Mouse (Mus musculus) retina, embryonic 14.5 days (tissue): Measurements from ENCODE around the gene F5.
A peak's percentile ranks its signal among the peaks of the same experiment; 100 is the strongest.
"Not testable (repeated sequence)": the region's sequence is repeated elsewhere in the genome, so short reads cannot be mapped to it uniquely, and the experiment has no call there.

ENCODE experiments used
- DNase-seq: peaks from one replicate; pipeline ENCODE4 v3.0.0-alpha.2; 2015; ENCODE audit warnings: low spot score

F5 gene

GRCm38 (mm10) chr1:164158571-164158970 is 6.9 kb downstream of the F5 start:
- DNase-seq: no peak

- DNase-seq: no peak
Measured at GRCm38 (mm10) chr1:164159781-164160180, 8.1 kb downstream of the F5 start.

GRCm38 (mm10) chr1:164162745-164163144 is 11.1 kb downstream of the F5 start:
- DNase-seq: no peak

GRCm38 (mm10) chr1:164168818-164169217 is 17.2 kb downstream of the F5 start:
- DNase-seq: no peak

DNA sequence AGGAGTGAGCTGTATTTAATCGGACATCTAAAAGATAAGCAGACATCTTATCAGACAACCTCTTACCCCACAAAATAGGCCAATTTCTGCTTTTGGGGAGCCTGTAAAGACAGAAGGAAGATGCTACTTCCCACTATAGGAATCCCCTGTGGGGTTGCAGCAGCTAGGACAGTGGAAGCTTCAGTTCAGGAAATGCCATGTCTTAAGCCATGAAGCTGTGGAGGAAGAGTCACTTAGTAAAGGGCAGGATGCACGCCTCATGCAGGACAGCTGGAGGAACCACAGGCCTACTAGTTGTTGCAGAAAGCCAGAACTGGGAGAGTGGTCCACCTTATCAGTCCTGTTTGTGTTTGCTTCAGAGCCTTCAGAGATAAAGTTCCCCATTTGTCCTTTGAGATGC is 18.8 kb downstream of the F5 start:
- DNase-seq: no peak

GRCm38 (mm10) chr1:164173145-164173544 is 21.5 kb downstream of the F5 start:
- DNase-seq: no peak

- no peak for DNase-seq
Measured at GRCm38 (mm10) chr1:164176856-164177255, 25.2 kb downstream of the F5 start.

GRCm38 (mm10) chr1:164178429-164178828 is 26.8 kb downstream of the F5 start:
- no peak for DNase-seq

GRCm38 (mm10) chr1:164184142-164184870 is 32.7 kb downstream of the F5 start:
- DNase-seq: peak; percentile 92

DNA sequence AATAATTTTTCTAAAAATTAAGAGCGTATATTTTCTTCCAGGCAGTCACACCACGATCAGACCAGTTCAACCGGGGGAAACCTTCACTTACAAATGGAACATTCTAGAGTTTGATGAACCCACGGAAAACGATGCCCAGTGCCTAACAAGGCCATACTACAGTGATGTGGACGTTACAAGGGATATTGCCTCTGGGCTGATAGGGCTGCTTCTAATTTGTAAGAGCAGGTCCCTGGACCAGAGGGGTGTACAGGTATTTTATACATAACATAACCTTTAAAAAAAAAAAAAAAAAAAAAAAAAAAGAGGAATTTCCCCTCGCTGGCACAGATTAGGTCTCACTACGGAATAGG is 33.2 kb downstream of the F5 start:
- DNase-seq: no peak

GRCm38 (mm10) chr1:164185316-164185715 is 33.7 kb downstream of the F5 start:
- DNase-seq: no peak

DNA sequence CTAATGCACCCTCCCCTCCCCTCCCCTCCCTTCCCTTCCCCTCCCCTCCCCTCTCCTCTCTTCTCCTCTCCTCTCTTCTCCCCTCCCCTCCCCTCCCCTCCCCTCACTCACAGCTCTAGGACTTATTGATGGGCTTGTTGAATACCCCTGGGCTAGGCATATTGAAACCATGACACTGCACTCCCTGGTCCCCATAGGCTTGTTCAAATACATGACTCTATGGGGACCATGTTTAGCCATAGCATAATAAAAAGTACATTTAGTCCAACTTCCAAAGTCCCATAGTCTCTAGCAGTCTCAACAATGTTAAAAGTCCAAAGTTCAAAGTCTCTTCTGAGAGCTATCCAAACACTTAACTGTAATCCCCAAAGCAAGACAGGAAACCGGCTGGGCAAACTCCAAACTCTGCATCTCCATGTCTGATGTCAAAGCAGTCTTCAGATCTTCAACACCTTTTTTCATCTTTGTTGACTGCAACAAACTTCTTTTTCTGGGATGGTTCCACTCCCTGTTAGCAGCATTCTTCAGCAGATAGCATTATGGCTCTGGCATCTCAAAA is 35.4 kb downstream of the F5 start:
- DNase-seq: no peak

- no peak for DNase-seq
Measured at GRCm38 (mm10) chr1:164199551-164199950, 47.9 kb downstream of the F5 start.

DNA sequence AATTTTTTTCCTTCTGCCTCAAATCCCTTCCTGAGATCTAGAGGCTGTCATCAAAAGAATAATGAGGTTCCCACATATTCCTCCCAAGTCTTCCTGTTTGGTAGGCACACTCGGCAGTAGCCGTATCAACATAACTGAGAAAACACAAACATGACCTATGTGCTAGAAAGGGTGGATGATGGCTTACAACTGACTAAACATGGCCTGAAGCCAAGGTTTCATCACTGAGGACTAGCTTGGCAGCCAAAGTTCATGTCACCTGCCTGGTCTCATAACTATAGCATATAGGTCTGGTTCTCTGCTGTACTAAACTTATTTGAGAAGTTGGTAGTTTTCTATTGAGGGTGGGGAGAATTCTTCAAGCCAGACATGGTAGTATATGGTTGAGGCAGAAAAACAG is 56.8 kb downstream of the F5 start:
- no peak for DNase-seq

GRCm38 (mm10) chr1:164210899-164211298 is 59.3 kb downstream of the F5 start:
- DNase-seq: no peak

GRCm38 (mm10) chr1:164212686-164213085 is 61.0 kb downstream of the F5 start:
- DNase-seq: no peak

DNA sequence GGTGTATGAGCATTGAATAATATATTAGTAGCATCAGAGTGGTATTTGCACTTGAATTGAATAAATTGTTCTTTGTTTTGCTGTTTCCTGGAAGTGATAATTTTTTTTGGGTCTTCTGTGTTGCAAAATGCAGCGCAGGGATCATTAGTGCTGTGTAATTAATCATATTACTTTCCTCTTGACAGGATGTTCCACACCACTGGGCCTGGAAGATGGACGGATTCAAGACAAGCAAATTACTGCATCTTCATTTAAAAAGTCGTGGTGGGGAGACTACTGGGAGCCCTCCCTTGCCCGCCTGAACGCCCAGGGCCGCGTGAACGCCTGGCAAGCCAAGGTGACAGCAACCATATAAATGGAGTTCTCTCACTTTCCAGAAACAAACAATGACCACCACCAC is 62.6 kb downstream of the F5 start:
- DNase-seq: peak; percentile 35

DNA sequence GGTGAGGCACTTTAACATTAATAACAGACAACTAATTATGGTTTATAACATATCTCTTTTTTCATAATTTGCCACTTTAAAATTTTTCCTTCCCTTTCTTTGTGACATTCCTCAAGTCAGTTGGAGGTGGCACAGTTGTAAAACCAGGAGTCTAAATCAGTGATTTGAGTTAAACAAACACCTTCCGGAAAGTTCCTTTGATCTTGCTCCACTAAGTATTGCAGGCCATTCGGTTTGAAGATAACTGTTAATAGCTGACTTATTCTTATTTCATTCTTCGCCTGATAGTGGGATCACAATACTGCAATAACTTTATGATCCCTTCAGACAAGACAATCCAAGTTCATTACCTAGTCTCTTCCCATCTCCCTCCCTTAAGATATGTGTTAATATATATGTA is 63.5 kb downstream of the F5 start:
- no peak for DNase-seq

DNA sequence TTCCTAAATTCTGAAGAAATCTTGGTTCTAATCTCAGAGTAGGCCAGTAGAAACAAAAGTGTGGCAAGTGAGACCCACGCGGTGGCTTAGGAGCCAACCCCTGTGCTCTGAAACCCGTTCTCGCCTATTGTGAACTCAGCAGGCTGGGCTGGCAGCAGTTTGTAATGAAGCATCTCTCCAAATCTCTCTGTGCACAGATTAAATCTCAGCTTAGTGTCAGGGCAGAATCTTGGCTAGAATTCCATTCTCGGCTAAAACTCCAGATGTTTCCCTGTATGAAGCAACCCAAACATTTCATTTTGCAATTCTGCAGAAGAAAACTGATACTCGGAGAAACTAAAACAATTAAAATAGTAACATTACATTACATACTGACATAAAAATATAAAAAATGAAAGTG is 63.9 kb downstream of the F5 start:
- DNase-seq: no peak

- DNase-seq: no peak
Measured at GRCm38 (mm10) chr1:164217791-164218685, 66.4 kb downstream of the F5 start.

GRCm38 (mm10) chr1:164220261-164220660 is 68.6 kb downstream of the F5 start:
- no peak for DNase-seq

GRCm38 (mm10) chr1:164223089-164223488 is 71.5 kb downstream of the F5 start:
- no peak for DNase-seq

DNA sequence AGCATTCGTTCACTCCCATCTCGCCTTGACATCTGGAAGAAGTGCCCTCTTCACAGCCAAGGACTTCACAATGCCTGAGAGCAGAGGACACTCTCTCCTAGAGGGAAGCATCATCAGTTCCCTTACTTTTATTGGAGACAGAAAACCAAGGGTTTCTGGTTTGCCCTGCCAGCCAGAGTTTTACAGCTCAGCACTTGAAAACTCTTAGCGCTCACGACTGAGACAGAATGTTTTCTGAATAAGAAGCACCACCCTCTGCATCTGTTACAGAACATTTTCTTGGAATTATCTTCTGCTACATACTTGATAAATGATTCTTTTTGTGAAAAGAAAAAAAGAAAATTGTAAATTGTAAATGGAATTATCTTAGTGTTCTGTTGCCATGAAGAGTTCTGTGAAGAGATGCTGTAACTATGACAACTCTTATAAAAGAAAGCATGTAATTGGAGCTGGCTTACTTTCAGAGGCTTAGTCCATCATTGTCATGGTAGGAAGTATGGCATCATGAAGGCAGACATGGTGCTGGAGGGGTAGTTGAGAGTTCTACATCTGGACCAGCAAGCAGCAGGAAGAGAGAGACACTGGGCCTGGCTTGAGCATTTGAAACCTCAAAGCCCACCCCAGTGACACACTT is 80.4 kb downstream of the F5 start:
- not testable (repeated sequence) for DNase-seq
